Mouse (Mus musculus): ENCODE measurements around the gene Ppp2r5e.

Gene Ppp2r5e

GRCm38 (mm10) chr12:75424817-75425216 lies 171.2 kb downstream of the Ppp2r5e start:
- DNase-seq = no peak

GRCm38 (mm10) chr12:75424359-75424758 lies 171.7 kb downstream of the Ppp2r5e start:
- no peak for DNase-seq

DNA sequence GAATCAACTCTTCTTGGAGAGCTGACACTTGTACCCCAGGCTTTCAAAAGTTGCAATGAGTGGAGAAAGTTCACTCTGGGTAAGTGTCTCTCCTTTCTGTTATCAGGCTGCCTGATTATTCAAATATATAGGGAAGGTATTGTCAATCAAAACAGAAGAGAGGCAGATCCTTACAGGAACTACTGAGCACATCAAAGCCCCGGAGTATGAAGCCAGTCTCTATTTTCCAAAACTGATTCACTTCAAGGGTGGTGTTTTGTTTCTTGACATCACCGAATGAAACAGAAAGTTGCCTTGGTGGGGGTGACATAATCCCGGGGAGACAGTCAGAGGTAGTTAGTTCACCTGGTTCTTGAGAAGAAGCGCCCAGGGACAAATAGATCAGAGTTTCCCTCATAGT lies 179.4 kb downstream of the Ppp2r5e start, which contains the start of gene Gphb5:
Gene Gphb5, minus strand, starts transcription at position 101 of the 400 bp plus-strand sequence.
- no peak for DNase-seq

DNA sequence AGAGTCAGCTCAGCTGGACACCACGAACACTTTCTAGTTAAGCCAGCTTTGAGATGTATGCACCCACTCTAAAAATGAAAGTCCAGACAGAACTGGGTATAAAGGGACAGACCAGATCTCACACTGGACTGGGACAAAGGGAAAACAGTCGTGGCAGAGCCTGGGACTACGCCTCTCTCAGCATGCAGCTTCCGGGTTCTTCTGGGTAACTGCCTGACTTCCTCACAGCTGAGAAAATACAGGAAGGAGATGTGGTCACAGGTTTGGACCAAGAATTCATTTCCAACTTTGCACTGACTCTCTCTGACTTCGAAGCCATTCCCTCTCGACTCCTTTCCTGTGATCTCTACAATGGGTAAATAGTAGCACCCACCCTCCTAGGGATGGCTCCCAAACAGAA lies 181.1 kb downstream of the Ppp2r5e start:
- DNase-seq = no peak

- DNase-seq = no peak
Measured at GRCm38 (mm10) chr12:75412964-75413363, 183.1 kb downstream of the Ppp2r5e start.
